Mouse (Mus musculus) embryonic facial prominence, embryonic 15.5 days (tissue): ENCODE results near the gene Ikzf3. TPM values are rescaled to one million over a fixed set of nuclear protein-coding genes. Genes with fewer than 3 reads are reported as not detected.

Experiments used
- ATAC-seq: fragments of 200-750 bp; cut with Nextera tagmentation; 2 replicates; pipeline ENCODE4 v1.8.0; 2017; ENCODE audit warnings: low read depth, moderate TSS enrichment; ENCODE audit not compliant: insufficient number of reproducible peaks, low FRiP score, low TSS enrichment
- H3K27ac ChIP-seq: fragments of 300-500 bp; sonication (generic); replicated peaks from 2 replicates; pipeline ENCODE4 v1.5.1; 2015; ENCODE audit warnings: mild to moderate bottlenecking, inconsistent platforms
- H3K27me3 ChIP-seq: fragments of 300-500 bp; sonication (generic); 2 replicates; pipeline ENCODE4 v1.6.1; 2015; ENCODE audit warnings: inconsistent platforms
- H3K36me3 ChIP-seq: fragments of 300-500 bp; sonication (generic); 2 replicates; pipeline ENCODE4 v1.6.1; 2015; ENCODE audit warnings: mild to moderate bottlenecking, inconsistent platforms
- H3K4me1 ChIP-seq: fragments of 300-500 bp; sonication (generic); 2 replicates; pipeline ENCODE4 v1.6.1; 2015; ENCODE audit warnings: inconsistent platforms
- H3K4me2 ChIP-seq: fragments of 300-500 bp; sonication (generic); replicated peaks from 2 replicates; pipeline ENCODE4 v1.6.1; 2015; ENCODE audit warnings: mild to moderate bottlenecking, inconsistent platforms
- H3K4me3 ChIP-seq: fragments of 300-500 bp; sonication (generic); replicated peaks from 2 replicates; pipeline ENCODE4 v1.5.1; 2015; ENCODE audit warnings: mild to moderate bottlenecking, inconsistent platforms
- H3K9ac ChIP-seq: fragments of 300-500 bp; sonication (generic); 2 replicates; pipeline ENCODE4 v1.6.1; 2015; ENCODE audit warnings: inconsistent platforms
- H3K9me3 ChIP-seq: fragments of 300-500 bp; sonication (generic); replicated peaks from 2 replicates; pipeline ENCODE4 v1.6.1; 2016; ENCODE audit warnings: inconsistent platforms
- WGBS: fragments of 180-500 bp; shearing (Covaris S2); methylation state at CpG from one replicate; pipeline ENCODE4 v1.1.7; 2015; 5-methylcytosine and 5-hydroxymethylcytosine counted together
- polyA plus RNA-seq: library from polyadenylated mRNA; unstranded; fragments of >200 nt; fragmentation: Nextera tagmentation; extraction: Ambion mirVana; gene quantifications from 2 replicates; pipeline ENCODE4 v1.2.1, GENCODE M21; 2015

Gene Ikzf3
- polyA plus RNA-seq, 1 experiment from 2014 or later = 0.67 TPM

- Histone ChIP-seq H3K4me3 (no peak overlapping the region), H3K9ac (no peak overlapping the region), H3K36me3 (no peaks in the 10 kb centered on the region), H3K9me3 (no peaks in the 10 kb centered on the region), H3K27ac (no peak overlapping the region), H3K4me1 (no peaks in the 10 kb centered on the region; the same call in 1 of the 2 replicates), H3K27me3 (no peaks in the 10 kb centered on the region), H3K4me2 (no peak overlapping the region)
- 44% methylated on average over 22 of the region's 22 CpGs for WGBS
- no peak for ATAC-seq
Observed at GRCm38 (mm10) chr11:98469761-98470714, 75.8 kb downstream of the Ikzf3 start.

- Histone ChIP-seq H3K27ac (no peak overlapping the region), H3K9me3 (no peaks in the 10 kb centered on the region), H3K4me1 (no peaks in the 10 kb centered on the region), H3K36me3 (no peaks in the 10 kb centered on the region), H3K4me3 (no peak overlapping the region), H3K27me3 (peaks cover 1% of the 10 kb centered on the region), H3K9ac (no peak overlapping the region), H3K4me2 (no peak overlapping the region)
- ATAC-seq = no peak
- WGBS = 71% methylated on average over 6 of the region's 6 CpGs
Observed at GRCm38 (mm10) chr11:98464516-98464915, 81.3 kb downstream of the Ikzf3 start.

- H3K4me2 ChIP-seq = no peak overlapping the region
- no peak overlapping the region for H3K27ac ChIP-seq
- no peak for ATAC-seq
- no peaks in the 10 kb centered on the region for H3K9me3 ChIP-seq
- no peak overlapping the region for H3K9ac ChIP-seq
- no peaks in the 10 kb centered on the region for H3K36me3 ChIP-seq
- H3K27me3 ChIP-seq = peaks cover 7% of the 10 kb centered on the region
- no peak overlapping the region for H3K4me3 ChIP-seq
- WGBS = 86% methylated on average over 9 of the region's 9 CpGs
- H3K4me1 ChIP-seq = 0 out of 2 replicates have a peak, but pooled peaks cover 4% of the 10 kb centered on the region
Observed at GRCm38 (mm10) chr11:98463911-98464310, 81.9 kb downstream of the Ikzf3 start.

GRCm38 (mm10) chr11:98462255-98462654 is 83.6 kb downstream of the Ikzf3 start:
- H3K9ac ChIP-seq = no peak overlapping the region
- no peak overlapping the region for H3K4me2 ChIP-seq
- no peak overlapping the region for H3K27ac ChIP-seq
- H3K27me3 ChIP-seq = peaks cover 18% of the 10 kb centered on the region
- H3K9me3 ChIP-seq = no peaks in the 10 kb centered on the region
- ATAC-seq = no peak
- H3K4me1 ChIP-seq = peaks cover 18% of the 10 kb centered on the region
- no peaks in the 10 kb centered on the region for H3K36me3 ChIP-seq
- WGBS = 90% methylated on average over 6 of the region's 6 CpGs
- H3K4me3 ChIP-seq = no peak overlapping the region

- H3K4me3 ChIP-seq = no peak overlapping the region
- no peaks in the 10 kb centered on the region for H3K9me3 ChIP-seq
- no peaks in the 10 kb centered on the region for H3K36me3 ChIP-seq
- no peak overlapping the region for H3K27ac ChIP-seq
- H3K4me1 ChIP-seq = peaks cover 21% of the 10 kb centered on the region
- no peak for ATAC-seq
- no peak overlapping the region for H3K9ac ChIP-seq
- no peak overlapping the region for H3K4me2 ChIP-seq
- WGBS = 46% methylated on average over 6 of the region's 6 CpGs
- H3K27me3 ChIP-seq = peaks cover 18% of the 10 kb centered on the region
Observed at GRCm38 (mm10) chr11:98461109-98461720, 84.6 kb downstream of the Ikzf3 start.

GRCm38 (mm10) chr11:98459860-98460259 is 86.0 kb downstream of the Ikzf3 start:
- Histone ChIP-seq H3K4me1 (peaks cover 21% of the 10 kb centered on the region), H3K9ac (no peak overlapping the region), H3K36me3 (no peaks in the 10 kb centered on the region), H3K4me3 (no peak overlapping the region), H3K27me3 (peaks cover 18% of the 10 kb centered on the region), H3K9me3 (no peaks in the 10 kb centered on the region), H3K4me2 (no peak overlapping the region), H3K27ac (no peak overlapping the region)
- no peak for ATAC-seq
- 80% methylated on average over 9 of the region's 9 CpGs for WGBS

GRCm38 (mm10) chr11:98459071-98459741 is 86.6 kb downstream of the Ikzf3 start:
- Histone ChIP-seq H3K4me3 (no peak overlapping the region), H3K4me2 (no peak overlapping the region)
- WGBS = 12% methylated on average over 11 of the region's 11 CpGs

GRCm38 (mm10) chr11:98458121-98458990 is 87.5 kb downstream of the Ikzf3 start:
- Histone ChIP-seq H3K9ac (peak overlapping the region; percentile 50; the same call in 1 of the 2 replicates), H3K9me3 (no peaks in the 10 kb centered on the region), H3K36me3 (no peaks in the 10 kb centered on the region), H3K4me1 (peaks cover 21% of the 10 kb centered on the region), H3K27me3 (peaks cover 18% of the 10 kb centered on the region), H3K4me3 (peak overlapping the region; percentile 62), H3K4me2 (peak overlapping the region; percentile 93), H3K27ac (no peak overlapping the region)
- WGBS = 5% methylated on average over 26 of the region's 30 CpGs
- 0 out of 2 replicates have a peak, but pooled peaks have one; percentile 9 for ATAC-seq

More at GRCm38 (mm10) chr11:98459071-98459741, 86.6 kb downstream of the Ikzf3 start:
- Histone ChIP-seq H3K36me3 (no peaks in the 10 kb centered on the region), H3K9me3 (no peaks in the 10 kb centered on the region), H3K9ac (no peak overlapping the region), H3K27me3 (peaks cover 18% of the 10 kb centered on the region), H3K4me1 (peaks cover 21% of the 10 kb centered on the region), H3K27ac (no peak overlapping the region)
- ATAC-seq = no peak

- WGBS = under 1% methylated on average over 61 of the region's 64 CpGs
- Histone ChIP-seq H3K9ac (peak overlapping the region; percentile 50; the same call in 1 of the 2 replicates), H3K27me3 (peaks cover 18% of the 10 kb centered on the region), H3K27ac (0 out of 2 replicates have a peak overlapping the region, but pooled peaks have one; percentile 12), H3K4me2 (peak overlapping the region; percentile 93), H3K4me3 (peak overlapping the region; percentile 62), H3K36me3 (no peaks in the 10 kb centered on the region), H3K4me1 (peaks cover 21% of the 10 kb centered on the region), H3K9me3 (no peaks in the 10 kb centered on the region)
- peak; percentile 84 for ATAC-seq
Observed at GRCm38 (mm10) chr11:98457367-98458120, 88.3 kb downstream of the Ikzf3 start.

GRCm38 (mm10) chr11:98456945-98457344 is 88.9 kb downstream of the Ikzf3 start:
- ATAC-seq = 0 out of 2 replicates have a peak, but pooled peaks have one; percentile 1
- H3K27me3 ChIP-seq = peaks cover 18% of the 10 kb centered on the region
- H3K9ac ChIP-seq = no peak overlapping the region
- WGBS = 17% methylated on average over 9 of the region's 9 CpGs
- H3K4me3 ChIP-seq = peak overlapping the region; percentile 62
- H3K4me1 ChIP-seq = peaks cover 21% of the 10 kb centered on the region
- H3K36me3 ChIP-seq = no peaks in the 10 kb centered on the region
- no peaks in the 10 kb centered on the region for H3K9me3 ChIP-seq
- peak overlapping the region; percentile 93 for H3K4me2 ChIP-seq
- 0 out of 2 replicates have a peak overlapping the region, but pooled peaks have one; percentile 12 for H3K27ac ChIP-seq
